Mouse (Mus musculus): ENCODE results near the gene Sla2. TPM values are rescaled to one million over a fixed set of nuclear protein-coding genes. Genes with fewer than 3 reads are reported as not detected.
A peak's percentile ranks its signal among the peaks of the same experiment; 100 is the strongest.

Gene Sla2
- polyA plus RNA-seq, 1 experiment from 2014 or later: 0.58 TPM

GRCm38 (mm10) chr2:156882431-156883001 is 4.5 kb downstream of the Sla2 start:
- H3K36me3 ChIP-seq: no peaks in the 10 kb centered on the region
- no peaks in the 10 kb centered on the region for H3K4me1 ChIP-seq
- H3K27ac ChIP-seq: no peak overlapping the region
- peak; percentile 77; the same call in 1 of the 2 replicates for ATAC-seq (ENCODE audit: insufficient read depth, low FRiP score, low read depth)
- no peaks in the 10 kb centered on the region for H3K9me3 ChIP-seq
- H3K27me3 ChIP-seq (replicated peaks): no peaks in the 10 kb centered on the region
- no peak overlapping the region for H3K9ac ChIP-seq
- H3K4me3 ChIP-seq (replicated peaks): no peak overlapping the region
- 30% methylated on average over 10 of the region's 10 CpGs for WGBS
- H3K4me2 ChIP-seq: no peak overlapping the region

GRCm38 (mm10) chr2:156879541-156879940 is 7.5 kb downstream of the Sla2 start:
- Histone ChIP-seq H3K36me3 (0 out of 2 replicates have a peak, but pooled peaks cover 10% of the 10 kb centered on the region), H3K27ac (no peak overlapping the region), H3K9me3 (no peaks in the 10 kb centered on the region), H3K4me3 (replicated peaks) (no peak overlapping the region), H3K4me2 (no peak overlapping the region), H3K9ac (no peak overlapping the region), H3K4me1 (no peaks in the 10 kb centered on the region), H3K27me3 (replicated peaks) (no peaks in the 10 kb centered on the region)
- no peak for ATAC-seq (ENCODE audit: insufficient read depth, low FRiP score, low read depth)
- 82% methylated on average over 3 of the region's 3 CpGs for WGBS

DNA sequence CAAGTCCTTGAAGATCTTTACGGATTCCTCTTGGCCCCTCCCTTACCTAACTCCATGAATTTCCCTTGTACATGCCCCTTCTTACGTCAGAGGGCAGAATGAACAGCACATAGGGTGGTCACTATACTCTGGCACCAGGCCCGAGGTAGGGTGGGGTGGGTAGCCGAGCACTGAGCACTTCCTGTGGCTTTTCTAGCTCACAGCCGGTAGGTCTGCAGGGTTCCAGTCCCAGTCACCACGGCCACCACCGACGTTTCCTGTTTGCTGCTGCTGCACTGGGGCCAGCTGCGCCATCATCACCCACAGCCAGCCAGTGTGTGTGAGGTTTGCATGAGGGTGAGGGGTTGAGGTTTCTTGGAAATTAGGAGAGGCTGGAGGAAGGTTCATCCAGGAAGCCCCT is 9.3 kb downstream of the Sla2 start:
- 51% methylated on average over 9 of the region's 9 CpGs for WGBS
- Histone ChIP-seq H3K36me3 (peaks cover 16% of the 10 kb centered on the region; the same call in 1 of the 2 replicates), H3K4me1 (no peaks in the 10 kb centered on the region), H3K9me3 (no peaks in the 10 kb centered on the region), H3K4me2 (no peak overlapping the region), H3K9ac (no peak overlapping the region), H3K27ac (no peak overlapping the region), H3K27me3 (replicated peaks) (no peaks in the 10 kb centered on the region), H3K4me3 (replicated peaks) (no peak overlapping the region)
- ATAC-seq (ENCODE audit: insufficient read depth, low FRiP score, low read depth): no peak

DNA sequence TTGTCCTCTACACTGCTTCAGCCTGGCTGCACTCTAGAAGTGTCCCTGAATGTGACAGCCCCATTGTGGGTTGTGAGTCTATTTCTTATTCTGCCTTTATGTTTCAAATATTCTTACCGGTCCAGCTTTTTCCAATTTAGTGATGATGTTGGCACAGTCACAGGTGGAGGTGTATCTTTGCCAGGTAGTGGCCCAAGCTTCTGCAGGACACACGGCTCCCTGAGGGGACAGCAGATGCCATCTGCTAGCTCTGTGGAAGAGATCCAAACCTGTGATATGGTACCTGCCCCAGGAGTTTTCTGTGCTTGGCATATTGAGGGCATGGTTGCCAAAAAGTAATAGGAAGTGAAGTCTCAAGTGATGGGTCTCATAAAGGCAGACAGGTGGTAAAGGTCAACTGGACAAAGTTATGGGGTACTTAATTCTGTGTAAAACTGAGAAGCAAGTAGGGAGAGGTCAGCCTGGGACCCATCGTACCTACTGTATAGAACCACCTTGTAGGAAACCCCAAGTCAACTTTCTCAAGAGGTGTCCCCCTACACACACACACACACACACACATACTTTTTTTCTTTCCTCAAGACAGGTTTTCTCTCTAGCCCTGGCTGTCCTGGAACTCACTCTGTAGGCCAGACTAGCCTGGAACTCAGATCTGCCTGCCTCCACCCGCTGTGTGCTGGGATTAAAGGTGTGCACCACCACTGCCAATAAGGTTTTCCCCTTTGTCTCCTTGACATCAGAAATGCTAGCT is 12.1 kb downstream of the Sla2 start:
- H3K27me3 ChIP-seq (replicated peaks): no peaks in the 10 kb centered on the region
- H3K4me3 ChIP-seq (replicated peaks): no peak overlapping the region
- no peak overlapping the region for H3K27ac ChIP-seq
- ATAC-seq (ENCODE audit: insufficient read depth, low FRiP score, low read depth): no peak
- peaks cover 7% of the 10 kb centered on the region; the same call in 1 of the 2 replicates for H3K4me1 ChIP-seq
- 87% methylated on average over 4 of the region's 4 CpGs for WGBS
- H3K36me3 ChIP-seq: peaks cover 22% of the 10 kb centered on the region
- no peak overlapping the region for H3K4me2 ChIP-seq
- H3K9me3 ChIP-seq: no peaks in the 10 kb centered on the region
- no peak overlapping the region for H3K9ac ChIP-seq

GRCm38 (mm10) chr2:156874047-156874759 is 12.8 kb downstream of the Sla2 start:
- H3K9ac ChIP-seq: no peak overlapping the region
- no peaks in the 10 kb centered on the region for H3K27me3 ChIP-seq (replicated peaks)
- H3K4me1 ChIP-seq: peaks cover 7% of the 10 kb centered on the region; the same call in 1 of the 2 replicates
- ATAC-seq (ENCODE audit: insufficient read depth, low FRiP score, low read depth): no peak
- peaks cover 22% of the 10 kb centered on the region for H3K36me3 ChIP-seq
- H3K4me3 ChIP-seq (replicated peaks): no peak overlapping the region
- no peak overlapping the region for H3K27ac ChIP-seq
- 84% methylated on average over 8 of the region's 8 CpGs for WGBS
- H3K9me3 ChIP-seq: no peaks in the 10 kb centered on the region
- no peak overlapping the region for H3K4me2 ChIP-seq

DNA sequence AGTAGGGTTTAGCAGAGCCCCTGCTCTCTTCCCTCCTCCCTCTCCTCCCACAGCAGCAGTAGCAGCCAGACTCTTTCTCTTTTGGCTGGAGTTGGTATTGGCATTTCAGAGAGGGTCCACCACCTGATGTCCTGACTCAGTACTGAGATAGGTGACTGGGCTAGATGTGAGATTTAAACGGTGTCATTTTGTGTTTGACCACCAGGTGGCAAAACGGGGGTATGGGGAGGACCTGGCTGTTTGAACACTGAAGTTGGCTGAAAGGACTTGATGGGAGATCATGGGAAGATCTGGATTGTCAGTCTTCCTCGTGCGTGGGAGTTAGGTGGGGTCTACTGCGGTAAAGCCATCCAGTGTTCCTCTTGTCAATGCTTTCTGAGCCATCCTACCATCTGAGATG is 13.4 kb downstream of the Sla2 start:
- H3K4me1 ChIP-seq: peaks cover 7% of the 10 kb centered on the region; the same call in 1 of the 2 replicates
- H3K4me2 ChIP-seq: no peak overlapping the region
- no peaks in the 10 kb centered on the region for H3K27me3 ChIP-seq (replicated peaks)
- no peak overlapping the region for H3K27ac ChIP-seq
- peaks cover 22% of the 10 kb centered on the region for H3K36me3 ChIP-seq
- no peaks in the 10 kb centered on the region for H3K9me3 ChIP-seq
- ATAC-seq (ENCODE audit: insufficient read depth, low FRiP score, low read depth): no peak
- WGBS: 35% methylated on average over 5 of the region's 5 CpGs
- no peak overlapping the region for H3K4me3 ChIP-seq (replicated peaks)
- H3K9ac ChIP-seq: no peak overlapping the region

- Histone ChIP-seq H3K36me3 (peaks cover 29% of the 10 kb centered on the region), H3K4me1 (peaks cover 8% of the 10 kb centered on the region; the same call in 1 of the 2 replicates), H3K4me3 (replicated peaks) (no peak overlapping the region), H3K9ac (no peak overlapping the region), H3K27me3 (replicated peaks) (no peaks in the 10 kb centered on the region), H3K27ac (no peak overlapping the region), H3K9me3 (no peaks in the 10 kb centered on the region), H3K4me2 (no peak overlapping the region)
- 41% methylated on average over 6 of the region's 6 CpGs for WGBS
- no peak for ATAC-seq (ENCODE audit: insufficient read depth, low FRiP score, low read depth)
These were observed 16.5 kb downstream of the Sla2 start for GRCm38 (mm10) chr2:156870519-156870918.

DNA sequence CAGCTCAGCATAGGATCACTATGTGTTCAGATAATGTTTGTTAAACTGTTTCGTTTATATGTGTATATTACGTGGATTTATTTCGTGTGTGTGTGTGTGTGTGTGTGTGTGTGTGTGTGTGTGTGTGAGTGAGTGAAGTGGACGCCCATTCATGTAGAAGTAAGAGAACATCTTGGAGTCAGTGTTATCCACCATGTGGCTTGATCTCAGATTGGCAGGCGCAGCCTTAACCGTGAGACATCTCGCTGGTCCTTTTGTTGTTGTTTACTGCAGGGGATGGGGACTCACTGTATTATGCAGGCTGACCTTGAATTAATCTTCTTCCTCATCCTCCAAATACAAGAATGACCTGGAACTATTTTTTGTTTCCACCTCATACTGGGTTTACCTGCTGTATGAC is 17.4 kb downstream of the Sla2 start:
- H3K36me3 ChIP-seq: peaks cover 21% of the 10 kb centered on the region
- H3K27ac ChIP-seq: no peak overlapping the region
- H3K27me3 ChIP-seq (replicated peaks): no peaks in the 10 kb centered on the region
- no peak for ATAC-seq (ENCODE audit: insufficient read depth, low FRiP score, low read depth)
- H3K9me3 ChIP-seq: no peaks in the 10 kb centered on the region
- 93% methylated on average over 7 of the region's 7 CpGs for WGBS
- H3K4me1 ChIP-seq: peaks cover 15% of the 10 kb centered on the region; the same call in 1 of the 2 replicates
- no peak overlapping the region for H3K9ac ChIP-seq
- no peak overlapping the region for H3K4me2 ChIP-seq
- H3K4me3 ChIP-seq (replicated peaks): no peak overlapping the region

GRCm38 (mm10) chr2:156868994-156869393 is 18.0 kb downstream of the Sla2 start:
- Histone ChIP-seq H3K27me3 (replicated peaks) (no peaks in the 10 kb centered on the region), H3K4me2 (no peak overlapping the region), H3K27ac (no peak overlapping the region), H3K4me3 (replicated peaks) (no peak overlapping the region), H3K9me3 (no peaks in the 10 kb centered on the region), H3K36me3 (peaks cover 19% of the 10 kb centered on the region), H3K4me1 (peaks cover 20% of the 10 kb centered on the region; the same call in 1 of the 2 replicates), H3K9ac (no peak overlapping the region)
- no peak for ATAC-seq (ENCODE audit: insufficient read depth, low FRiP score, low read depth)
- WGBS: 74% methylated on average over 8 of the region's 8 CpGs

DNA sequence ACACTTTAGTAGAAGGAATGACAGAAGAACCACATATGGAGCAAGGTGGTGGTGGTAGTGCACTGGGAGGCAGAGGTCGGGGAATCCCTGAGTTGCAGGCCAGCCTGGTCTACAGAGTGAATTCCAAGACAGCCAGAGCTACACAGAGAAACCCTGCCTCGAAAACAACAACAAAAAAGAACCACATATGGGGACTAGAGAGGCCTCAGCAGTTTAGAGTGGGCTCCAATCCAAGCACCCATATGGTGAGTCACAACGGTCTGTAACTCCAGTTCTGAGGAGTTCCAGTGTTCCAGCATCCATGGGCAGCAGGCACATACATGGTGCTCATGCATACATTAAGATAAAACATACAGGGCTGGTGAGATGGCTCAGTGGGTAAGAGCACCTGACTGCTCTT is 22.5 kb downstream of the Sla2 start:
- ATAC-seq (ENCODE audit: insufficient read depth, low FRiP score, low read depth): no peak
- Histone ChIP-seq H3K4me2 (peak overlapping the region; percentile 76), H3K4me3 (replicated peaks) (peak overlapping the region; percentile 97; the same call in 1 of the 2 replicates), H3K4me1 (peaks cover 22% of the 10 kb centered on the region; the same call in 1 of the 2 replicates), H3K27ac (peak overlapping the region; percentile 92; the same call in 1 of the 2 replicates), H3K36me3 (peaks cover 9% of the 10 kb centered on the region; the same call in 1 of the 2 replicates), H3K9ac (no peak overlapping the region), H3K27me3 (replicated peaks) (no peaks in the 10 kb centered on the region), H3K9me3 (no peaks in the 10 kb centered on the region)
- 72% methylated on average over 3 of the region's 3 CpGs for WGBS

DNA sequence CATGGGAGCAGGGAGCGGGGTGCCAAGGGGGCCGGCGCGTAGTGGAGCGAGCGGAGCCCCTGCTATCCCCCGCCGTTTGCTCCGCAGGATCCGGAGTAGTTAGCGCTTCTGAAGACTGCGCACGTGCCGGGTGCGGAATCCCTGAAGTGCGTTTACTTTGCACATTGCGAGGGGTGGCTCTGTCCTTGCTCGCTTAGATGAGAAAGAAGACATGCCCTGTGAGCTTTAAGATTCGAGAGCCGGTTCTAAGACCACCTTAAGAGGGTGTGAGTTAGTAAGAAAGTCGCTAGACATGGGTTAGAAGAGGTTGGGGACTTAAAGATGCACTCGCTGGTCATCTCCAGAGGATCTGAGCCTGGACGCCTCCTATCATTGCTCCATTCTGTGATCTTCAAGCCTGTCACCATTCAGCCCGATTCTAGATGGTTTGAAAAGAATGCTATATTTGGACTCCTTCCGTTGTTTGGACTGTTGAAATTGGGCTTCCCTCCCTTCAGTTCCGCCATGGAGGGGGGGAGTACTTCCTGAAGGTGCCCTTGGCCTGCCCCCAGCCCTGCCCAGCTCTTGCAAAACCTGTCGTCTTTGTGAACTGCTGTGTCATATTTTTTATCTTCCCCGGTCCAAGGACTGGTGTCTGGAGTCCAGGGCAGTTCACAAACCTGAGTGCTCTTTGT is 23.4 kb downstream of the Sla2 start:
- Histone ChIP-seq H3K4me1 (peaks cover 22% of the 10 kb centered on the region; the same call in 1 of the 2 replicates), H3K9ac (peak overlapping the region; percentile 96), H3K9me3 (no peaks in the 10 kb centered on the region), H3K4me3 (replicated peaks) (peak overlapping the region; percentile 97), H3K27me3 (replicated peaks) (no peaks in the 10 kb centered on the region), H3K36me3 (peaks cover 9% of the 10 kb centered on the region; the same call in 1 of the 2 replicates), H3K4me2 (peak overlapping the region; percentile 76), H3K27ac (peak overlapping the region; percentile 92)
- no peak for ATAC-seq (ENCODE audit: insufficient read depth, low FRiP score, low read depth)
- under 1% methylated on average over 28 of the region's 28 CpGs for WGBS

All from stomach, embryonic 15.5 days (tissue).